Mouse (Mus musculus): ENCODE measurements at regions not wholly inside any gene's neighbourhood (a gene's known extent, or its start where the extent isn't known, plus 50 kb on each side); places are given as distances from the start of the nearest gene placed in this dataset.
A peak's percentile ranks its signal among the peaks of the same experiment; 100 is the strongest.
"Not testable (repeated sequence)": the region's sequence is repeated elsewhere in the genome, so short reads cannot be mapped to it uniquely, and the experiment has no call there.

GRCm38 (mm10) chr10:103507051-103507450 is 139.5 kb downstream of the Slc6a15 start:
- H3K4me3 ChIP-seq; H3K9ac ChIP-seq; ATAC-seq (ENCODE audit: low FRiP score, low read depth); H3K9me3 ChIP-seq; H3K27ac ChIP-seq; H3K4me1 ChIP-seq; H3K4me2 ChIP-seq (replicated peaks); H3K27me3 ChIP-seq; H3K36me3 ChIP-seq: not testable (repeated sequence)
- WGBS, result 87% methylated on average over 7 of the region's 7 CpGs

DNA sequence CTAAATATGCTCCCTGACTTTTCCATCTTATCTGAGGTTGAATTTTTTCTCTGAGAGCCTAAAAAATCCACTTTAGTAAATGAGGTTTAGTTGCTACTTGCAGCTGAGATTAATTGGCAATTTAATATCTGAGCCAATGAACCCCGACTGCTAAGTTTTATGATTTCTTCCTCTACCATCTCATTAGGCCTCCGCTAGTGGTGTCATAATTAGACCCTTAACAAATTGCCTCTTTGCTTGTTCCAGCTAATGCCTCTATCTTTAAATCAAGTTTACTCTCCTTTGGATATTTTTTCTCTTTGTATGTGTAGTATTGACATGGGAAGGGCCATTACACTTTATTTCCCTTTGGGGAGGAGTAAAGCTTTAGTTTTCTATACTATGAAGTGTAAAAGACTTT is 176.9 kb downstream of the Slc6a15 start:
- H3K4me3 ChIP-seq, result no peak overlapping the region
- ATAC-seq (ENCODE audit: low FRiP score, low read depth), result no peak
- H3K27me3 ChIP-seq, result no peaks in the 10 kb centered on the region
- no peak overlapping the region for H3K4me2 ChIP-seq (replicated peaks)
- 25% methylated on average over 2 of the region's 2 CpGs for WGBS
- H3K27ac ChIP-seq, result no peak overlapping the region
- no peak overlapping the region for H3K9ac ChIP-seq
- no peaks in the 10 kb centered on the region for H3K4me1 ChIP-seq
- no peaks in the 10 kb centered on the region for H3K36me3 ChIP-seq
- no peaks in the 10 kb centered on the region for H3K9me3 ChIP-seq

DNA sequence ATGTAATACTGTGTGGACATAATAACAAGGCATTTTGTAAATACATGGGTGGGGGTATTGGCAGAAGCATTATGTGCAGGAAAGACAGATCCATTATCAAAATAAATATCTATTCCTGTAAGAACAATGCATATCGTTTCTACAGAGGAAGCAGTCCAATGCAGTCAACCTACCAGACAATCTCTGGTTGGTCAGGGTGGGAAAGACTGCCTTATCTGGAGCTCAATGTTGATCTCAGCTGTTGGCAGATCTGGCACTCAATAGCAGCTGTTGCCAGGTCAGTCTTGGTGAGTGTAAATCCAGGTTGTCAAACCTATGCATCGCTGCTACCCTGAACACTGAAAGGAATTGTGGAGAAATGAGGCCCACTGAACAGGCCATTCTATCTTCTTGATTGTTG is 181.9 kb downstream of the Slc6a15 start:
- no peaks in the 10 kb centered on the region for H3K36me3 ChIP-seq
- ATAC-seq (ENCODE audit: low FRiP score, low read depth), result no peak
- no peak overlapping the region for H3K27ac ChIP-seq
- no peaks in the 10 kb centered on the region for H3K9me3 ChIP-seq
- no peak overlapping the region for H3K9ac ChIP-seq
- no peaks in the 10 kb centered on the region for H3K27me3 ChIP-seq
- no peak overlapping the region for H3K4me3 ChIP-seq
- H3K4me2 ChIP-seq (replicated peaks), result no peak overlapping the region
- H3K4me1 ChIP-seq, result no peaks in the 10 kb centered on the region
- 82% methylated on average over 2 of the region's 2 CpGs for WGBS

DNA sequence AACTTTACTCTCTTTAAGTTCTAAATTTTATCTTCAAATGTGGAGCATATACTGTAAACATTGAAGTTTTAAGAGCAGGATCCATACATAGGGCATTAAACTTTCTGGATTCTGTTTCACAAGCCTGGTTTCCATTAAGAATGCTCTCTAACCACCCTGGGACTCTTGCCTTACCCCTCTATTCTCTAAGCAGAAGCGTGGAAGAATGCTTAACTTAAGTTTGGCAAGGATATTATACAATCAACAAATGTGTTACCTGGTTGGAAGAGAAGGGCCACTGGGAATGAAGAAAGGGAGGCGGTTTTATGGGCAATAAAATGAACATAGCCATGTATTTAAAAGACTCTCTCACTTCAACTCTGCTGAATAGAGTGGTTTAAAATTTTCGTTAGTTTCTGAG is 217.5 kb downstream of the Slc6a15 start:
- no peaks in the 10 kb centered on the region for H3K27me3 ChIP-seq
- no peaks in the 10 kb centered on the region for H3K9me3 ChIP-seq
- H3K4me1 ChIP-seq, result peaks cover 7% of the 10 kb centered on the region; the same call in 1 of the 2 replicates
- no peak overlapping the region for H3K4me2 ChIP-seq (replicated peaks)
- WGBS, result 32% methylated on average over 3 of the region's 3 CpGs
- no peaks in the 10 kb centered on the region for H3K36me3 ChIP-seq
- no peak overlapping the region for H3K27ac ChIP-seq
- no peak overlapping the region for H3K4me3 ChIP-seq
- no peak overlapping the region for H3K9ac ChIP-seq
- ATAC-seq (ENCODE audit: low FRiP score, low read depth), result peak; percentile 85

DNA sequence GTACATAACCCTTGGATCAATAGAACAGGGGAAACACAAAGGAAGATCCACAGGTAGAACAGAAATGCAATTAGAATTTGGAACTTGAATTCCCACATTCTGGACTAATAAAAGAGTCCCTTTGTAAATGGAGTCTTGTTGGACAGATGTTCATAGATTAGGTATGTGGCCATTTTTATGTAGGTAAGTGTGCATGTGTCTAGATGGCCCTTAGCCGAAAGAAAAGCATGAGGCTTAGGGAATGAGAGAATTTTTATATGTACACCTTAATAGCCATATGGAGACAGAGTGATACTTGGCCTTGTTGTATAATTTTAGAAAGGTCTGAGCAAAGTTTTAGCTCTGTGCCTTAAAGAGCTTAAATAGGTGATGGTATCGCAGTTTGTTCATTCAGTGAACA is 217.9 kb downstream of the Slc6a15 start:
- 69% methylated on average over 2 of the region's 2 CpGs for WGBS
- ATAC-seq (ENCODE audit: low FRiP score, low read depth), result peak; percentile 84
- H3K27me3 ChIP-seq, result no peaks in the 10 kb centered on the region

DNA sequence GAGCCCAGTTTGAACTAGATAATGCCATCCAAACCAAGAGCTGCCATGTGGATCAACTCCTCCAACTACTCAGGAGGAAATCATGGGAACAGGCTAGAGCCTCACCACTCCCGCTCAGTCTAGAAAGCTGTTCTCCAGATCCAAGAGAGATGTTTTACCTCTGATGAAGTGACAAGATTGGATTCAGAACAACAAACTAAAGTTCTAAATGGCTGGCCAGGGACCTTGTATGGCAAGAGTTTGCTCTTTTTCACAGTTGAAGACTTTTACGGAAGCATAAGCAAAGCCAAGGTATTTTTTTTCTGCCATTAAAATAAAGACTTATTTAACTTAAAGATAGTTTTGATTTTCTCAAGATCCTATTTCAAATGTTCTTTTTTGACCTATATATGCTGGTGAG is 224.4 kb downstream of the Slc6a15 start:
- Histone ChIP-seq H3K27ac (no peak overlapping the region), H3K4me1 (no peaks in the 10 kb centered on the region), H3K4me2 (replicated peaks) (no peak overlapping the region), H3K4me3 (no peak overlapping the region), H3K9ac (no peak overlapping the region), H3K27me3 (no peaks in the 10 kb centered on the region), H3K9me3 (no peaks in the 10 kb centered on the region), H3K36me3 (no peaks in the 10 kb centered on the region)
- ATAC-seq (ENCODE audit: low FRiP score, low read depth), result peak; percentile 44; the same call in 1 of the 2 replicates
- 55% methylated on average over 2 of the region's 2 CpGs for WGBS

More for the DNA sequence above, 217.9 kb downstream of the Slc6a15 start:
- H3K4me1 ChIP-seq, result peaks cover 7% of the 10 kb centered on the region; the same call in 1 of the 2 replicates
- H3K36me3 ChIP-seq, result no peaks in the 10 kb centered on the region
- no peak overlapping the region for H3K4me3 ChIP-seq
- no peaks in the 10 kb centered on the region for H3K9me3 ChIP-seq
- H3K27ac ChIP-seq, result no peak overlapping the region
- H3K4me2 ChIP-seq (replicated peaks), result no peak overlapping the region
- H3K9ac ChIP-seq, result no peak overlapping the region

GRCm38 (mm10) chr10:103641162-103641561 is 273.6 kb downstream of the Slc6a15 start:
- no peak for ATAC-seq (ENCODE audit: low FRiP score, low read depth)
- Histone ChIP-seq H3K4me2 (replicated peaks) (no peak overlapping the region), H3K27ac (no peak overlapping the region), H3K4me1 (no peaks in the 10 kb centered on the region), H3K9me3 (no peaks in the 10 kb centered on the region), H3K9ac (no peak overlapping the region), H3K4me3 (no peak overlapping the region), H3K27me3 (no peaks in the 10 kb centered on the region), H3K36me3 (no peaks in the 10 kb centered on the region)
- 49% methylated on average over 2 of the region's 2 CpGs for WGBS

- no peak overlapping the region for H3K4me3 ChIP-seq
- no peak overlapping the region for H3K9ac ChIP-seq
- no peaks in the 10 kb centered on the region for H3K27me3 ChIP-seq
- no peaks in the 10 kb centered on the region for H3K36me3 ChIP-seq
- H3K4me2 ChIP-seq (replicated peaks), result no peak overlapping the region
- 69% methylated on average over 3 of the region's 3 CpGs for WGBS
- no peak for ATAC-seq (ENCODE audit: low FRiP score, low read depth)
- H3K4me1 ChIP-seq, result no peaks in the 10 kb centered on the region
- no peaks in the 10 kb centered on the region for H3K9me3 ChIP-seq
- H3K27ac ChIP-seq, result no peak overlapping the region
Measured at GRCm38 (mm10) chr10:103649848-103650247, 282.3 kb downstream of the Slc6a15 start.

DNA sequence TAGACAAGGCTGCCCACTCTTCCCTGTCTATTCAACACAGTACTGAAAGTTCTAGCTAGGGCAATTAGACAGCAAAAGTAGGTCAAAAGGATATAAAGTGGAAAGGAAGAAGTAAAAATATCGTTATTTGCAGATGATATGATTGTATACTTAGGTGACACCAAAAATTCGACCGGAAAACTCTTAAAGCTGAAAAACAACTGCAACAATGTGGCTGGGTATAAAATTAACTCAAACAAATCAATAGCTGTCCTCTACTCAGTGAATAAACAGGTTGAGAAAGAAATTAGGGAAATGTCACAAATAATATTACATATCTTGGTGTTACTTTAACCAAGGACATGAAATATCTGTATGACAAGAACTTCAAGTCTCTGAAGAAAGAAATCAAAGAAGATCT is 305.5 kb downstream of the Slc6a15 start:
- Histone ChIP-seq H3K4me2 (replicated peaks) (no peak overlapping the region), H3K36me3 (no peaks in the 10 kb centered on the region), H3K9ac (no peak overlapping the region), H3K27ac (no peak overlapping the region), H3K9me3 (no peaks in the 10 kb centered on the region), H3K4me1 (no peaks in the 10 kb centered on the region), H3K27me3 (no peaks in the 10 kb centered on the region), H3K4me3 (no peak overlapping the region)
- 76% methylated on average over 3 of the region's 3 CpGs for WGBS
- no peak for ATAC-seq (ENCODE audit: low FRiP score, low read depth)

GRCm38 (mm10) chr10:103673765-103674164 is 306.2 kb downstream of the Slc6a15 start:
- 89% methylated on average over 3 of the region's 3 CpGs for WGBS
- no peaks in the 10 kb centered on the region for H3K4me1 ChIP-seq
- no peaks in the 10 kb centered on the region for H3K9me3 ChIP-seq
- H3K36me3 ChIP-seq, result no peaks in the 10 kb centered on the region
- H3K27ac ChIP-seq, result no peak overlapping the region
- H3K4me3 ChIP-seq, result no peak overlapping the region
- H3K27me3 ChIP-seq, result no peaks in the 10 kb centered on the region
- no peak for ATAC-seq (ENCODE audit: low FRiP score, low read depth)
- no peak overlapping the region for H3K9ac ChIP-seq
- H3K4me2 ChIP-seq (replicated peaks), result no peak overlapping the region

- WGBS, result 38% methylated on average over 2 of the region's 2 CpGs
- H3K4me3 ChIP-seq, result no peak overlapping the region
- no peaks in the 10 kb centered on the region for H3K4me1 ChIP-seq
- H3K36me3 ChIP-seq, result no peaks in the 10 kb centered on the region
- no peak overlapping the region for H3K4me2 ChIP-seq (replicated peaks)
- no peaks in the 10 kb centered on the region for H3K27me3 ChIP-seq
- H3K27ac ChIP-seq, result no peak overlapping the region
- H3K9me3 ChIP-seq, result no peaks in the 10 kb centered on the region
- no peak overlapping the region for H3K9ac ChIP-seq
- peak; percentile 54; the same call in 1 of the 2 replicates for ATAC-seq (ENCODE audit: low FRiP score, low read depth)
Measured at GRCm38 (mm10) chr10:103692682-103693081, 325.1 kb downstream of the Slc6a15 start.

GRCm38 (mm10) chr10:103715080-103715725 is 347.6 kb downstream of the Slc6a15 start:
- Histone ChIP-seq H3K27ac (no peak overlapping the region), H3K4me2 (replicated peaks) (no peak overlapping the region), H3K9ac (no peak overlapping the region), H3K27me3 (no peaks in the 10 kb centered on the region), H3K9me3 (no peaks in the 10 kb centered on the region), H3K36me3 (no peaks in the 10 kb centered on the region), H3K4me1 (no peaks in the 10 kb centered on the region), H3K4me3 (no peak overlapping the region)
- peak; percentile 61; the same call in 1 of the 2 replicates for ATAC-seq (ENCODE audit: low FRiP score, low read depth)
- 36% methylated on average over 3 of the region's 3 CpGs for WGBS

- no peak overlapping the region for H3K4me2 ChIP-seq (replicated peaks)
- no peak overlapping the region for H3K27ac ChIP-seq
- no peaks in the 10 kb centered on the region for H3K27me3 ChIP-seq
- H3K36me3 ChIP-seq, result no peaks in the 10 kb centered on the region
- H3K9ac ChIP-seq, result no peak overlapping the region
- no peak overlapping the region for H3K4me3 ChIP-seq
- ATAC-seq (ENCODE audit: low FRiP score, low read depth), result no peak
- H3K9me3 ChIP-seq, result no peaks in the 10 kb centered on the region
- WGBS, result 55% methylated on average over 8 of the region's 8 CpGs
- no peaks in the 10 kb centered on the region for H3K4me1 ChIP-seq
Measured at GRCm38 (mm10) chr10:103718998-103719662, 351.5 kb downstream of the Slc6a15 start.
